Mouse (Mus musculus): ENCODE data around the gene Rasgef1c. TPM values are rescaled to one million over a fixed set of nuclear protein-coding genes. Genes with fewer than 3 reads are reported as not detected.

Rasgef1c gene
- total RNA-seq, 2 experiments from 2014 or later = 0.31 to 0.46 TPM

- no peak for DNase-seq
- intact Hi-C loops (cut with DNase I) = no loop called here
Observed at GRCm38 (mm10) chr11:49969692-49970091, 68.1 kb downstream of the Rasgef1c start.

- DNase-seq = no peak
- intact Hi-C loops (cut with DNase I) = no loop called here
Observed at GRCm38 (mm10) chr11:49973657-49974340, 72.2 kb downstream of the Rasgef1c start.

DNA sequence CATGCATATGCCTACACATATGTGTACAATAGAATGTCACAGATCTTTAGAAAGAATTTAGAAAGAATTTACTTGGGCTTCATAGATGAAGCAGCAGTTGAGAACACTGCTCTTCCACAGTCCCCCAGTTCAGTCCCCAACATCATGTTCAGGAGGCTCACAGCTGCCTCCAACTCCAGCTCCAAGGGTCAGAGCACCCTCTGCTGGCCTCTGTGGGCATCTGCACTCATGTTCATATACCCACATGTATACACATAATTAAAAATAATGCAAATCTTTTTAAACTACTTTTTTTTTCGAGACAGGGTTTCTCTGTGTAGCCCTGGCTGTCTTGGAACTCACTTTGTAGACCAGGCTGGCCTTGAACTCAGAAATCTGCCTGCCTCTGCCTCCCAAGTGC lies 73.0 kb downstream of the Rasgef1c start:
- intact Hi-C loops (cut with DNase I) = no loop called here
- no peak for DNase-seq

DNA sequence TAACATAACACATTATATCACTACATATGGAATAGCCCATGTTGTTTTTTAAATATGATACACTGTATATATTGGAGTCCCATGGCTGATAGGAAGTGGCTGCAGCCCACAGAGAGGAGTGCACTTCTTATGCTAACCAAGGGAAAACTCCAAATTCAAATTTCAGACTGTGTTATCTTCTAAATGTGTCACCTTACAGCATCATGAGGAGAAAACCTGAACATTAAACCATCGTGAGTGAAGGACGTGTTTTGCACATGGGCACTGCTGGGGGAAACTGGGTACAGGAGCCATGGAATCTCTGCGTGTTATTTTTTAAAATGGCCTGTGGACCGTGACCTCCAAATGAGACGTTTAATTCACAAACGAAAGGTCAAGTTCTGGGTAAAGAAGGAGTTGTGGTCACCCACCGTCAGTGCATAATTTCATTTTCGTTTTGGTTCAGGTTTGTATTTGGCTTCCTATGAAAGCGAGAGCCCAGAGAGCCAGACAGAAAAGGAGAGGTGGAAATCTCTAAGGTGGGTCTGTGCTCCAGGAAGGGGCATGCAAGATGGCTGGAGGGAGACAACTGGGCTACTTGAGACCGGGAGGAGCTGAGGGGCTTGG lies 76.4 kb downstream of the Rasgef1c start:
- intact Hi-C loops (cut with DNase I) = no loop called here
- no peak for DNase-seq

GRCm38 (mm10) chr11:49978935-49979334 lies 77.3 kb downstream of the Rasgef1c start:
- intact Hi-C loops (cut with DNase I) = no loop called here
- no peak for DNase-seq

DNA sequence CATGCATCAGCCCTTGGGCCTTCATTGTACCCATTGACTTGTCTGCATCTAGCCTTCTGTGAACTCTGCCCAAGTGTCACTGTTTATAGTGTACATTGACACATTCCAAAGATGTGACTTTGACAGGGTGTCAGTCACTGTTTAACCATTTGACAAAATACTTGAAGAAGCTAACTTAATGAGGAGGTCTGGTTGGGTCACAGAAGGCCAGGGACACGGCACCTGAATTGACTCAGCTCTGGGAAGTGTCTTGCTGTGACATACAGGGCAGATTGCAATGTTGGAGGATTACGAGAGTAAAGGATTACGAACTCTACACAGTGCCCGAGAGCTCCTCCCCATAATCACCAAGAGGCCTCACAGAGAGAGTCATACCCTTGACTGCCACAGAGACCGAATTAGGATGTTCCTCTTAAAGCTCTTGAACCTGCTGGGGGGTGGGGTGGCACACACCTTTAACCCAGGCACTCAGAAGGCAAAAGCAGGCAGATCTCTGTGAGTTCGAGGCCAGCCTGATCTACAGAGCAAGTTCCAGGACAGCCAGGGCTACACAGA lies 79.1 kb downstream of the Rasgef1c start:
- no peak for DNase-seq
- intact Hi-C loops (cut with DNase I) = loop anchor here (10.0 kb wide), 1 partner anchor 254 kb away; the partner anchor contains the start of gene Ltc4s

GRCm38 (mm10) chr11:49981321-49981963 lies 79.8 kb downstream of the Rasgef1c start:
- intact Hi-C loops (cut with DNase I) = loop anchor here (10.0 kb wide), 1 partner anchor 253 kb away; the partner anchor contains the start of gene Ltc4s
- no peak for DNase-seq

DNA sequence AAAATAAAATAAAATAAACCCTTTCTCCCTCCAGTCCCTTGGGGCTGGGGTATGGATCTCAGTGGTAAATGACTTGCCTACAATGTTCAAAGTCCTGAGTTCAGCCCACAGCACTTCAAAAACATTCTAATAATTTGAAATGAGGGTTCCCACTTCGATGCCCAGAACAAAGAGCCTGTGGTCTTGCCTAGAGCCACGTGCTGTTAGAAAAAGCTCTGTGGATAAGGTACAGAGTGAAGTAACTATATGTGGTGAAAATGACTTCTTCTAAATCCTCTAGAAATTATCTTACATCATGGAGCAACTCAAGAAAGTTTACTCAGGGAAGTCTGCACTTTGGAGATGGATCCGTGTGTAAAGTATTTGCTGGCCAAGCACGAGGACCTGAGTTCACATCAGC lies 80.5 kb downstream of the Rasgef1c start:
- intact Hi-C loops (cut with DNase I) = loop anchor here (10.0 kb wide), 1 partner anchor 253 kb away; the partner anchor contains the start of gene Ltc4s

DNA sequence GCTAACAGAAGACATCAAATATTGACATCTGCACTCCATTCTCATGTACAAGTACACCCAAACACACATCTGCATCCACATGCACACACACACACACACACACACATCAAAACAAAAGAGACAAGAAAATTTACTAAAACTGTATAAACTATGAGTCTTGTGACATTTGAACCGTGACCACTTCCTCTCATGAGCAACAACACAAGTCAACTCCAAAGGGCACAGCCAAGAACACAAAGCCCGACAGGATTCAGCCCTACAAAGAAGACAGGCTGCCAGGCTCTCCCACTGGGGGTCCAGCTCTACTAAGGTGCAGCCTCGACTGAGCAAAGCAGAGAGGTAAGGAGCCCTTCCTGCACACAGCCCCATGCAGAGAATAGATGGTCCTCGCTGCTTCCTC lies 81.2 kb downstream of the Rasgef1c start:
- DNase-seq = no peak
- intact Hi-C loops (cut with DNase I) = loop anchor here (10.0 kb wide), 1 partner anchor 252 kb away; the partner anchor contains the start of gene Ltc4s

More for the DNA sequence above, 80.5 kb downstream of the Rasgef1c start:
- DNase-seq = no peak

GRCm38 (mm10) chr11:49983875-49984552 lies 82.4 kb downstream of the Rasgef1c start:
- intact Hi-C loops (cut with DNase I) = loop anchor here (10.0 kb wide), 1 partner anchor 251 kb away; the partner anchor contains the start of gene Ltc4s
- no peak for DNase-seq

GRCm38 (mm10) chr11:49985009-49985408 lies 83.4 kb downstream of the Rasgef1c start:
- intact Hi-C loops (cut with DNase I) = loop anchor here (5.0 to 10.0 kb wide), 2 partner anchors 250 to 377 kb away; partner anchors contain the start of gene Ltc4s
- DNase-seq = no peak

DNA sequence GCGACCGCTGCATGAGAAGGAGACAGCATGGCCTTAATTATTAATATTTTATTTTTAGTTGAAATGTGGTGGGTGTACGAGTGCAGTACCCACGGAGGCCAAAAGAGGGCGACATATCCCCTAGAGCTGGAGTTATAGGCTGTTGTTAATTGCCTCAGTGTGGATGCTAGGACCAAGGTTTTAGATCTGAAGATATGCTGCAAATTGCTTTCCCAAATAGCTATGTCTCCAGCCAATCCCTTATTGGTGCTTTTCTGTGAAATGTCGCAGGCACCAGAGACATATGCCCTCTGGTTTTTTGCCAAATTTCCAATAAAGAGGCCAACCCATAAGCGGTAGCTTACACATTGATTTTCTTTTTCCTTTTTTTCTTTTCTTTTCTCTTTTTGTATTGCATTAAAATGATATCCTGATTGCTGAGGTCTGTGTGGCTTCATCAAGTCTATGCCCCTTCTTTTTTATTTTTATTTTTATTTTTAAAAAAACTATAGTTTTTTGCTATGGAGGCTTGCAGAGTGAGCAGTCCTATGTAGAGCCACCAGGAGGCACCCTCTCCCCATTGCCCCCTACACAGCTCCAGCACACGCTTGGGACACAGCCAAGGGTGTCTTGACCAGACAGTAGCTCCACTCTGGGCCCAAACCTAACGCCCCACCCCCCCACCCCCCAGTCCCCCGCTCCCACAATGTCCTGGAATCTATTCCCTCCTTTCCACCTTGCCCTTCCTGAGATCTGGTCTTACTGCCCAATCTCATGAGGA lies 84.8 kb downstream of the Rasgef1c start:
- intact Hi-C loops (cut with DNase I) = loop anchor here (1.0 to 10.0 kb wide), 3 partner anchors 145 to 376 kb away; partner anchors contain the start of genes Ltc4s and Tbc1d9b

DNA sequence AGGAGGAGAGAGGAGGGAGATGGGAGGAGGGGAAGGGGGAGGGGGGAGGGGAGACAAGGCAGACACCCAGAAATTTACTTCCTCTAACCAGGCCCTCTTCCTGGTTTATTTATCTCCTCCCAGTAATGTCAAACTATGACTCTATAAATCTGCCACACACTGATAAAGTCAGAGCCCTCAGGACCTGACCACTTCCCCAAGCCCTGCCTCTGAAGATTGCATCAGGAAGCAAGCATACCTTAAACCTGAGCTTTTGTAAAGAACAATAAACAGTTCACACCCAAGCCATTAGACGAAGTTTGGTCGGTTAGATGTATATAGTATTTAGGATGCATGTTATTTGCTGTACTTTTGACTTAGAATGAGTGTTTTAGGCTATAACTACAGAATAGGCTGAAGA lies 92.9 kb downstream of the Rasgef1c start:
- intact Hi-C loops (cut with DNase I) = no loop called here

More for the DNA sequence above, 84.8 kb downstream of the Rasgef1c start:
- peak; percentile 40 to 66 for DNase-seq

GRCm38 (mm10) chr11:49996398-49996797 lies 94.8 kb downstream of the Rasgef1c start:
- DNase-seq = no peak
- intact Hi-C loops (cut with DNase I) = no loop called here

More for the DNA sequence above, 92.9 kb downstream of the Rasgef1c start:
- no peak for DNase-seq

DNA sequence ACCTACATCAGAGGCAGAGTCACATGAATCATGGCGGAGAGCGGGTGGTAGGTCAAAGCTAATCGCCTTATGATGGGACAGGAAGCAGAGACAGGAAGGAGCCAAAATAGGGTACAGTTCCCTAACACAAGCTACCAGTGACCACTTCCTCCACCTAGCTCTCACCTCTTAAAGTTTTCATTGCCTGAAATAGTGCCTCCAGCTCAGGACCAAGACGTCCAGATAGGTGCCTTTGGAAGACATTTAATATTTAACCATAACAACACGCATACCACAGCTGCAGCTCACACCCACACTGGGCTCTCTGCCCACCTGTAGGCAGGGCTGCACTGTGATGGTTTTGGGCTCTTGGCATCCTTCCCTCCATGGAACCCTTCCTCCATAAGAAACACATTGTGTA lies 95.7 kb downstream of the Rasgef1c start:
- DNase-seq = no peak
- intact Hi-C loops (cut with DNase I) = no loop called here

DNA sequence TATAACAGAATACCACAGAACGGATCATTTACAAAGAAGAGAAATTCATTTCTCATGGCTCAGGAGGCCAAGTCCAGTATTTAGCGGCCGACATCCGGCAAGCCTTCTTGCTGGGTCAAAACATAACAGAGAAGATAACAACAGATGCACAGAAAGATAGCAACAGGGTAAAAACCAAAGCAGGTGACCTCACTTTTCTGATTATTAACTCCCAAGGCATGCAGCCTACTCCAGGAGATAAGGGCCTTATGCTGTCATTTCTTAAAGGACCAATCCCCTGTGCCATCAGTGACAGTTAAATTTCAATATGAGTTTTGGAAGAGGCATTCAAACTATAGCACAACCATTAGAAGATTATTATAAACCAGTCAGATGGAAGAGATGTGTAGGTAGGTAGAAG lies 101.2 kb downstream of the Rasgef1c start:
- no peak for DNase-seq
- intact Hi-C loops (cut with DNase I) = no loop called here

GRCm38 (mm10) chr11:50007776-50008175 lies 106.1 kb downstream of the Rasgef1c start:
- no peak for DNase-seq
- intact Hi-C loops (cut with DNase I) = no loop called here

GRCm38 (mm10) chr11:50008231-50008630 lies 106.6 kb downstream of the Rasgef1c start:
- no peak for DNase-seq
- intact Hi-C loops (cut with DNase I) = no loop called here

DNA sequence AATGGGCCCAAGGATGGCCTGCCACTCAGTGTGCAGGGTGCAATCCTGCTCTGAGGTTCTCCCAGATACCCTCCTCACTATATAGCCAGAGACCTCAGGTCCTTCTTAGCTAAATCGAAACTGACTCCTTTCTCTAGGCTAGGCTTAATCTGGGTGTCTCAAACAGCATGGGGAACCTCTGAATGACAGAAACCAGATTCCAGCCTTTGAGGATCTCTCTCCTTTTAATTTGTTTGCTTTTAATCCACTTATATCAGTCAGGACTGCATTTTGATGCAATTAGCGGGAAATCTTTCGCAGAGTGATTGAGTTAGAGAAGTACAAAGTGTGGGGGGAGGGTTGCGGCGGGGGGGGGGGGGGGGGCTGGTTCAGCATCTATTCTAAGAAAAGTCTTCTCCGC lies 111.4 kb downstream of the Rasgef1c start:
- intact Hi-C loops (cut with DNase I) = no loop called here
- no peak for DNase-seq

DNA sequence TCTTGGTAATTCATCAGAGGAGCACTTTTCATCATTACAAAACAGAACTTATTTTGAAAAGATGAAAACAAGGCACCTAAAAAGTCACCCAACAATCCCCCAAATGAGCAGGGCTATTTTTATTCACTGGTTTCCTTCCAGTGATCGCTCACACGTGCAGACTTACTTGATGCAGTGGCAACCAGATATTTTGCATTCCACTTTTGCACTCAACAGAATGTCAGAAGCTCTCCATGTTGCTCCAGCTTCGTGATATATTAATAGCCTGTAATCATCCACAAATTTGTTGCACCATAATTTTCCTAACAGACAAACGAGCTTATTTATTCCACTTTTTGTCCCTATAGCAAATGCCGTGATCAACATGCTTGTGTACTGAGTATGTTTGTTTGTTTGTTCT lies 114.9 kb downstream of the Rasgef1c start:
- intact Hi-C loops (cut with DNase I) = no loop called here
- no peak for DNase-seq

Measured in heart, postnatal 36 days (tissue).